Mouse (Mus musculus) adrenal gland, postnatal 10 days (tissue): ENCODE measurements around the gene Napsa. TPM values are rescaled to one million over a fixed set of nuclear protein-coding genes. Genes with fewer than 3 reads are reported as not detected.
A peak's percentile ranks its signal among the peaks of the same experiment; 100 is the strongest.

Experiments
- DNase-seq: peaks from one replicate; pipeline ENCODE4 v3.0.0; 2021; ENCODE audit warnings: mixed read lengths
- total RNA-seq, 2 experiments: library from RNA; stranded (reverse); gene quantifications; 2 replicates each; pipeline ENCODE4 v1.2.3; 2021

The Napsa gene
- total RNA-seq, 2 experiments from 2014 or later = 3.2 to 3.9 TPM

DNA sequence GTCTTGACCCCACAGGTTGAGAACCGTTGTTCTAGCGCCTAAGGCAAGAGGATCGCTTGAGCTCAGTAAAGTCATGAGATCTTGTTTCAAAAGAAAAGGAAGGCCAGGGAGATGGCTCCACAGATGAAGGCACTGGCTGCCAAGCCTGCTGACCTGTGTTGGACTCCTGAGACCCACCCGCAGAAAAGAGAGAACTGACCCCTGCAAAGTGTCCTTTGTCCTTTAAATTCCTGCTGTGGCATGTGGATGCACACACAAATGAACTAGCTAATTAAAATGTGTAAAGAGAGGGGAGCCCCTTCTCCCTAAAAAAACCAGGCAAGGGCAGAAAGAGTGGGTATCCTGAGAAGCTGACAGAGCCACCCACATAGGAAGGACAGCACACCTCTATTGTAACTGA lies 369 bp upstream of the Napsa start:
- no peak for DNase-seq

DNA sequence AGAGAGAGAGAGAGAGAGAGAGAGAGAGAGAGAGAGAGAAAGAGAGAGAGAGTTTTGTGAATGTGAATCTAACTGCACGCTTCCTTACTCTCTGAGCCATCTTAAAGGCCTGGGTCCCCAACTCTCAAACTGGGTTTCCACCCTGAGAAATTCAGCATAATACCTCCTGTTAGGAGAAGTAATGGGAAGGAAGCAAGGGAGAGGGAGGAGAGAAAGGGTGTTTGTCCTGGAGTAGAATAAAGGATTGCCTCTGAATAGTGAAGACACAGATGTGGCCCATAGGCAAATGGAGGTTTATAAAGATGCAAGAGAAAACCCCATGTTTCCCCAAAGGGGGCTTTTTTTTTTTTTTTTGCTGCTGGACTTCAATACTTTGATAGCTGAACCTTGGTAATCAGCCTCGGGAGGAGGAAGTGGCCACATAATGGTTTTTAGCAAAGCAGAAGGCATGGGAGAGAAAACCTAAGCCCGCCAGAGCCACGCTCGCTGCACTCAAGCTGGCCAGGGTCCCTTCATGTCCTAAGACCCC lies 840 bp downstream of the Napsa start:
- DNase-seq = no peak

DNA sequence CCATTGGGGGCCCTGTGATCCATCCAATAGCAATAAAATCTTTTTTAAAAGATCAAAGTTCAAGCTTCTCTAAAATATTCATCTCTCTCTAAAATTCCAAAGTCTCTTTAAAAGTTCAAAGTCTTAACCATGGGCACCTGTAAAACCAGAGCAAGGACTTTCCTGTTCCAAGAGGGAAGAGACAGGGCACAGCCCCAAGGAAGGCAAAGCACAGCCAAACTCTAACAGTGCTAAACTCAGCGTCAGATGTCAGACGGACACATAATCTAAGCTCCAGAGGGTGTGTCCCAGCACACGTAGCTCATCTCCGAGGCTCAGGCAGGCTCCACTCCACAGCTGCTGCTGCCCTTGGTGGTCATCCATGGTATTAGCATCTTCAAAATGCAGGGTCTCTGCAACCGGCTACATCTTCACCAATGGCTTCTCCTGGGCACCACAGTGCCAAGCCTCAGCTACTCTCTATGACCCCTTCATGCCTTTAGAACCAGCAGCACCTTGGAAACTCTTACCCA lies 4.2 kb downstream of the Napsa start:
- no peak for DNase-seq

DNA sequence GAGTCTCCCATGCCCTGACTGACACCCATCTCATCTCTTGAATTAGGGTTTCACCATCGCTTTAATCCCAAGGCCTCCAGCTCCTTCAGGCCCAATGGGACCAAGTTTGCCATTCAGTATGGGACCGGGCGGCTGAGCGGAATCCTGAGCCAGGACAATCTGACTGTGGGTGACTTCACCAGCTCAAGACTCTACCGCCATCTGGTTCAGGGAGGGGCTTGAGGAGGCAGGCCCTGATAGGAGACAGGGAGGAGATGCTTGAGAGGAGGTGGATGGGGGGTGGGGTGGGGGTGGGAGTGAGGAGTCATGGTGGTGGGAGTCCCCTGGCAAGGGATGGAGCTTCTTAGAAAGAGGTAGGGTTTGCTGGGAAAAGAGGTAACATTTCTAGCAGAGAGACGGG lies 9.5 kb downstream of the Napsa start:
- no peak for DNase-seq

DNA sequence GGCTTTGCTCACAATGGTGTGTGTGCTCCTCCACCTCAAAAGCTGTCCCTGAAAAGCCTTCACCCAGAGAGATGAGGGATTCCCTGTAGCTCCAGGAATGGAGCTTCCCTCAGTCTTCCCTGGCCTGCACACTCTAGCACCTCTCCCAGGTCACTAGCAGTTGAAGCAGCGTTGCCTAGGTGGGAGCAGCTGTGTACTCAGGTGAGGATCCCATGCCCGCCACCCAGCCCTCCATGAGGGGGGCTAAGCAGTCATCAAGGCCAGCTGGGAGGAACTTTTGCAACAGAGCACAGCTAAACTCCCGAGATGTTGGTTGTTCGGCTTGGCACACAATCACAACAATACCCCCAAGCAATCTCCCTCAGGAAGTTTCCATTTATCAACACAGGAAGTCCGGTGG lies 10.5 kb downstream of the Napsa start:
- DNase-seq = no peak

DNA sequence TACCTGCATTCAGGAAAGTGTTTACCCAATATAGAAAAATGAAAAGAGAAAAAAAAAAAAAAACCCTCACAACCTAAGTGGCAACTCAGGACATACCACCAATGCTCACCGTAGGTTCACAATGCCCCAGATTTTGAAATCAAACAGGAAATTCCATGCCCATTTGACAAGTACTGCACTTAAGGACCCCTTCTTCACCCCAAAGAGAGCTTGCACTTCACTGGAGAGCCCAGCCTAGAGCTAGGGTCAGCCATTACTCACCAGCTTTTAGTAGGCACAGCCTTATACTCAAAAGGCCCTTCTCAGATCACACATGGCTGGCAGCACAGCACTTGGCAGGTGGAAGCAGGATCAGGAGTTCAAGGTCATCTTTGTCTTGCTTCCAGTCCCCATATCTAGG lies 11.0 kb downstream of the Napsa start:
- DNase-seq = no peak

DNA sequence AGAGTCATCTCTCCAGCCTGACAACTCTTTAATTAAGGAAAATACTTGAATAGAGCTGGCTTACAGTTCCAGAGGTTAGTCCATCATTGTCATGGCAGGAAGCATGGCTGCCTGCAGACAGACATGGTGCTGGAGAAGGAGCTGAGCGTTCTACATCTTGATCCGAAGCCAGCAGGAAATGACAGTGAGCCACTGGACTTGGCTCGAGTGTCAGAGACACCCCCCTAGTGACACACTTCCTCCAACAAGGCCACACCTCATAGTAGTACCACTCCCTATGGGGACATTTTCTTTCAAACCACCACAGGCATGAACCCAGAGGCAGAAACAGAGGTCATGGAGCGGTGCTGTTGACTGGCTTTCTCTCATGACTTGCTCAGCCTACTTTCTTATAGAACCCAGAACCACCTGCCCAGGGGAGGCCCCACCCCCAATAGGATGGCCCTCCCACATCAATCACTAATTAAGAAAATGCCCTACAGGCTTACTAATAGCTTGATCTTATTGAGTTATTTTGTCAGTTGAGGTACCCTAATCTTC lies 12.2 kb downstream of the Napsa start:
- no peak for DNase-seq

DNA sequence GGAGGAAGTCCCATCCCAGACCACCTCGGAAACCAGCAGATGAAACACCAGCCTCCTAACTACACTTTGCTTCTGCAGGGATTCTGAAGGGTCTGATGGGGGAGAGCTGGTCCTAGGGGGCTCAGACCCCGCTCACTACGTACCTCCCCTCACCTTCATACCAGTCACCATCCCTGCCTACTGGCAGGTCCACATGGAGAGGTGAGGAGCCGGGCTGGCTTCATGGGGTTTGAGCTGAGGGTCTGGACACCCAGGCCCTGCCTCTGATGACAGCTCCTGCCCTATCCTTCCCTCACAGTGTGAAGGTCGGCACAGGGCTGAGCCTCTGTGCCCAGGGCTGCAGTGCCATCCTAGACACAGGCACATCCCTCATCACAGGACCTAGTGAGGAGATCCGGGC lies 12.7 kb downstream of the Napsa start:
- no peak for DNase-seq

DNA sequence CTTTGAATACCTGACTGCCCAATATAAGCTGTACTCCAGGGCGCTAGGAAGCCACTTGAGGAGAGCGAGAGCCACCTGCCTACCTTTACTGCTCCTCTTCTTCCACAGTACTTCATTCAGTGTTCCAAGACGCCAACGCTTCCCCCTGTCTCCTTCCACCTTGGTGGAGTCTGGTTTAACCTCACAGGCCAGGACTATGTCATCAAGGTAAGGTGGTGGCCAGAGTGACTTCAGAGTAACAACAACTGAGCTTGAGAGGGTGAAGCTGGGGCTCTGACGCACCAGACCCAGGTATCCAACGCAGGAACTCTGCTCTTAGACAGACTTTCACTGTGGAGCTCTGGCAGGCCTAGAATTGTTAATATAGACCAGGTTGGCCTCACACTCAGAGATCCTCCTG lies 13.4 kb downstream of the Napsa start:
- DNase-seq = no peak

DNA sequence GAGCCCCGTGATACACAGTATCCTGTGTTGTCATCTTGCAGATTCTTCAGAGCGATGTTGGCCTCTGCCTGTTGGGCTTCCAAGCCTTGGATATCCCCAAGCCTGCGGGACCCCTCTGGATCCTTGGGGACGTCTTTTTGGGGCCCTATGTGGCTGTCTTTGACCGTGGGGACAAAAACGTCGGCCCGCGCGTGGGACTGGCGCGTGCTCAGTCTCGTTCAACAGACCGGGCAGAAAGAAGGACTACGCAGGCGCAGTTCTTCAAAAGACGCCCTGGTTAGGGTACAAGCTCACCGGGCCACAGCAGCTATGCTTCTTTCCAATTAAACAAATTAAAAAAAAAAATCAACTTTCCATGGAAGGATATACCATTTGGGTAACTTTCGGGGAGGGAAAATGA lies 14.3 kb downstream of the Napsa start:
- DNase-seq = no peak

DNA sequence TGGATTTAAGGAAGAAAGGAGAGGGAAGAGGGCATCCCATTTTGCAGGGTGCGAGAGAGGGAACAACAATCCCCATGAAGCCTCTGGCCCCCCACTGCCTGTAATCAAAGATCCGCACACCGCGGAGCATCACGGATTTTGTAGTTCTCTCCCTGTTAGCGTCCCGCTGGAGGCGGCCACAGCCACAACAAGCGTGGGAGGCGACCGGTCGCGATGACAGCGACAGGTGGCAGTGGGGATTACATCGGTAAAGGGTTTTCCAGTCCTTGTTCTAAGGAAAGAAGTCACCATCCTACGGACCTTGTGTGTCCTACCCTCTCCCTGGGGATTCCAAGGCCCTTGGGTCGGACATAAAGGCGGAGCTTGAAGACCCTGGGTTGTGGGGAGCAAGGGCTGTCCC lies 14.8 kb downstream of the Napsa start:
- peak; percentile 59 for DNase-seq

DNA sequence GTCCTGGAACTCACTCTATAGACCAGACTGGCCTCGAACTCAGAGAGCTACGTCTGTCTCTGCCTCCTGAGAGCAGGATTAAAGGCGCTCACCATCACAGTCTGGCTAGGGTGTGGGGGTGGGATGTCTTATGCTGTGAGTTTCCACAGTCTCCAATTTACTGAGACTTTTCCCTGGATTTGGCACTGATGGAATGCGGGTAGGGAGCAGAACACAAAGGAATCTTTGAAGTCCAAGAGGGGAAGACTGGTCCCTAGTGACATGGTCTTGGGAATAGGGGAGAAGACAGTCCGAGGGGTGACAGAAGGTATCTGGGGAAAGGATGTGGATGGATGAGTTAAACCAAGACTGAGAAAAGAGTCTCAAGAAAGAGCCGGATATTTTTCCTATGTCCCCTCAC lies 15.5 kb downstream of the Napsa start:
- DNase-seq = no peak

DNA sequence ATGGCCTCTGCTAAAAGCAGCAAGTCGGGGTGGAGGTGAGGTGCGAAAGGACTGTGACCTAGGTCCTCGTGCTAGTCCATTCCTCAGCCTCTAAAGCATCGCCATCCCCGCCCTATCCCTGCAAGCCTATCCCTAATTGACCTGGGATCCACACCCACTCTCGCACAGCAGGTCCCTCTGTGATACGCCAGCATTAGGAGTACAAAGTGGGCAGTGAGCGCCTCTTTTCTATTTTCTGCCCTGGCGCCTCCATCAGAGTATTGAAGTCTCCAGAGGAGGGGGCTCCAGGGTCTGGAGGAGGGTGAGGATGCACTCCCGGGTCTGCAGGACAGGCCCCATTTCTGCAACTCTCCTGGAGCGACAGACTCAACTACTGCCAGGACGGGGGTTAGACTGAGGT lies 16.2 kb downstream of the Napsa start:
- DNase-seq = no peak

DNA sequence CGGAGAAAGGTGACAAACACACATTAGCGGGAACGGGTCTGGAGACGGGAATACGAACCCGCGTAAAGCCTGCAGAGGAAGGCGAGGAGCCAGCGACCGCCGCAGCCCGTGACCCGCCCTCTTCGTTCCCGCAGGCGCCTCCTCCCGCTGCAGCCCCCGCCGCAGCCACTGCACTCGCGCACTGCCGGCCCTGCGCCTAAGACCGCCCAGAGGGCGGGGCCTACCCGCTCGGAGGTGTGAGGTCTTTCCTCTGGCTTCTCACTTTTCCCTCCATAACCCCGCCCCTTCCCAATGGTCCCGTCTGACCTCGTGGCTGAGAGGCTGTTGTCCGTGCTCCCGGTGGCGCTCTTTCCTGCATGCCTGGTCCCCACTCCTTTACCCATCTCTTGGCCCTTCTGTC lies 17.0 kb downstream of the Napsa start:
- peak; percentile 72 for DNase-seq

DNA sequence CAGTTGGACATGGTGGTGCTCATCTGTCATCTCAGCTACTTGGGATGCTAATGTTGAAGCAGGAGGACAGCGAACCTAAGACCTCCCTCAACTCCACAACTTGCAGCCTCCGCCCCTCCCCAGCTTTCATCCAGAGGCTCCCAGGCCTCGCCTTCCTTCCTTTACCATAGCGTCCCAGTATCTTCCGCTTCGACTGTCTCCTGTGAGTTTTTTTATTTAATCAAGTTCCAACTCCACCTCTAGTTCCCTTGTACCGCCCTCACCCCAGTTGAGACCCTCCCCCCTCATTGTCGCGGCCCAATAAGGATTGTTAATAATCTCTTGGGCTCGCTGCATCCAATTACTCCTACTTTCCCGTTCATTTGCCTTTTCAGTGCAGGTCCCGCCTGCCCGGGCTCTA lies 17.8 kb downstream of the Napsa start:
- no peak for DNase-seq

DNA sequence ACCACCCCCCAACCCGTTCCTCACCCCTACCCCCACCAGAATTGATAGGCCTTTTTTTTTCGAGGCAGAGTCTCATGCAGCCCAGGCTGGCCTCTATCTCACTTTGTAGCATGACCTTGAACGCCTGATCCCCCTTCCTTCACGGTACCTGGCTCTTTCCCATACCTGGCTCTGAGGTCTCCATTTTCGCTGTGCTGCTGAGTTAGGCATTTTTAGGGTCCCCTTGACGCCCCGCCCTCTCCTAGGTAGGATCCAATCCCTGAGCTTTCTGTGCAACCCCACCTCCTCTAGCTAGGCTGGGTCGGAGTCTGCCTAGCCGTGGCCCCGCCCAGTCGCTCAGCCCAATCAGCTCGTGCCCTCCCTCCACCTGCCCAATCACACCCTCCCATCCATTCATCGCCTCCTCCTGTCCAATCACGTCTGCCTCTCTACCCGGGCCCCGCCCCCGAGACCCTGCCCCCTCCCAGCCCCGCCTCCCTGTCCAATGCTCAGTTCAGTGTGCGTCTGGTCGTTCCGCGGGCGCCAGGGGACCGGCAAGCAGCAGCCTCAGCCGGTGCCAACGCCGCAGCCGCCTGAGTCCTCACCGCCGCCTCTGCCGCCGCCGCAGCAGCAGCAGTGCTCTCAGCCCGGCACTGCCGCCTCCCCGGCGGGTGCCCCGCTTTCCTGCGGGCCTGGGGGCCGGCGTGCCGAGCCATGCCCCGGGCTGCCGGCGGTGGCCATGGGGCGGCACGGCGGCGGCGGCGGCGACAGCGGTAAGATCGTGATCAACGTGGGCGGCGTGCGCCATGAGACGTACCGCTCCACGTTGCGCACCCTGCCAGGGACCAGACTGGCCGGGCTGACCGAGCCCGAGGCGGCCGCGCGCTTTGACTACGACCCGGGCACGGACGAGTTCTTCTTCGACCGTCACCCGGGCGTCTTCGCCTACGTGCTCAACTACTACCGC lies 18.5 kb downstream of the Napsa start, which contains the start of gene Kcnc3:
TSS of gene Kcnc3 (plus strand) at position 263 of the 946 bp plus-strand sequence.
- peak; percentile 90 for DNase-seq

DNA sequence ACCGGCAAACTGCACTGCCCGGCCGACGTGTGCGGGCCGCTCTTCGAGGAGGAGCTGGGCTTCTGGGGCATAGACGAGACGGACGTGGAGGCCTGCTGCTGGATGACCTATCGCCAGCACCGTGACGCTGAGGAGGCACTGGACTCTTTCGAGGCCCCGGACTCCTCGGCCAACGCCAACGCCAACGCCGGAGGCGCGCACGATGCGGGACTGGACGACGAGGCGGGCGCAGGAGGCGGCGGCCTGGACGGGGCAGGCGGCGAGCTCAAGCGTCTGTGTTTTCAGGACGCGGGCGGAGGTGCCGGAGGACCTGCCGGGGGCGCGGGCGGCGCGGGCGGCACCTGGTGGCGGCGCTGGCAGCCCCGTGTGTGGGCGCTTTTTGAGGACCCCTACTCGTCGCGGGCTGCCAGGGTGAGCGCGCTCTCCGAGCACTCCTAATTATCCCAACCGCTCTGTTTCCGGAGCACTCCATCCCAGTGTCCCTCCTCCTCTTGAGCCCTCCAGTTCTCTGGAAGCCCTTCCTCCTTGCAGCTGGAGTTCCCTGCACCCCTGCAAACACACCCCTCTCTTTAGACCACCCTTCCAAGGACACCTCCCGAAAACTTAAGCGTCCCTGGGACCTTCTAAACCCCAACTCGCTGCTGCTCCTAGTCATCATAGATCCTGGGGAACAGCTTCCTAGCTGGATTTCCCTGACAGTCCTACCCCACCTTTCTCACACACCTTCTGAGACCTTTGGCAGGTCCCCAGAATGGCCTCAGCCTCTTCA lies 19.4 kb downstream of the Napsa start:
- DNase-seq = no peak

DNA sequence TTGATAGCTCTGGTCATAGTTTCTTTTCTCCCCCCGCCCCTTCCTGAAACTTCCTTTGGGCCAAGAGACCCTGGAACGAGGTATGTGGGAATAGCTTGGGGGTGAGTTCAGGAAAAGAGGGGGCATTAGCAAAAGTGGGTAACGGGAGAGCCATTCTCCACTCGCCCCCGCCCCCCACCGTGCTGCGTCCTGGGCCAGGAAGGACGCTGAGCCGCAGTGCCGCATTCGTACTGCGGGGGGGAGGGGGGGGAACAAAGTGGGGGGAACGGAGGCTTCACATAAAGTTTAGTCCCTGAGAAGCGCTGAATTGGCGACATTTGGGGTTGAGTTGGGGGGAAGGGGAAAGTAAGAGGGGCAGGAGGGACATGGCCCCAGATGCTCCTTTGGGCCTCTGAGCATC lies 20.9 kb downstream of the Napsa start:
- DNase-seq = no peak

DNA sequence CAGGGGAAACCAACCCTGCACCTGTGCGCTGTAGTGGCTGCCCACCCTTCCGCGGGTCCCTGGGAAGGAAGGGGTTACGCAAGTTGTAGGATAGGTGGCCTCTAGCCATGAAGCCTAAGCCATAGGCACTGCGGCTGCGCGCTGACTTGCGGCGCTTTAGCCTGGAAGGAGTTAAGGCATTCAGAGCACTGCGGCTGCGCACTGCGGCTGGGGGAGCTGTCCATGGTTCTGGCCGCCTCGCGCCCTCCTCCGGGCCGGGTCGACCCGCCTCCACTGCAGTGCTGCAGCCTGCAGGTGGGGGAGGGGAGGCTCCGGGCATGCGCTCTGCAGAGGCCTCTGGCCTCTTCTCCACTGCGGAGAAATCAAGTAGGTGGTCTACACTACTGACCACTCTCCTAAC lies 21.6 kb downstream of the Napsa start:
- peak; percentile 94 for DNase-seq

DNA sequence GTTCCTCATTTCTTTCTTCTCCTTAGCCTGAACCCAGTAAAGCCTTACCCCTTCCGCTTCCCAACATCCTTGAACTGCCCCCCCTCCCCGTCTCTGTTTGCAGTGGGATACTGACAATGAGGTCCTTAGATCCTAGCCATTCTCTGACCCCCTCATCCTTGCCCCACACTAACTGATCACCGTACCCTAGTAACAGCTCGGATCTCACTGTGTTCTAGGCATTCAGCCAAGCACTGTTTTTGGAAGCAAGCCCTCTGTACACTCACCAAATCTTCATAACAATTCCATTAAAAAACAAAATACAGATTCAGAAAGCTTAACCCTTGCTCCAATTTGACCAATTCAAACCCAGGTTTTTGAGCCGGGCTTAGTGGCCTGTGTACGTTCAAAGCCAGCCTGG lies 22.1 kb downstream of the Napsa start:
- peak; percentile 47 for DNase-seq

DNA sequence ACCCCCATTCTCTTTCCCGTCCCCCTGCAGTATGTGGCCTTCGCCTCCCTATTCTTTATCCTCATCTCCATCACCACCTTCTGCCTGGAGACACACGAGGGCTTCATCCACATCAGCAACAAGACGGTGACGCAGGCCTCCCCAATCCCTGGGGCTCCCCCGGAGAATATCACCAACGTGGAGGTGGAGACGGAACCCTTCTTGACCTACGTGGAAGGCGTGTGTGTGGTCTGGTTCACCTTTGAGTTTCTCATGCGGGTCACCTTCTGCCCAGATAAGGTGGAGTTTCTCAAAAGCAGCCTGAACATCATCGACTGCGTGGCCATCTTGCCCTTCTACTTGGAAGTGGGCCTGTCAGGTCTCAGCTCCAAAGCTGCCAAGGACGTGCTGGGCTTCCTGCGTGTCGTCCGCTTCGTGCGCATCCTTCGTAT lies 23.0 kb downstream of the Napsa start:
- DNase-seq = no peak

DNA sequence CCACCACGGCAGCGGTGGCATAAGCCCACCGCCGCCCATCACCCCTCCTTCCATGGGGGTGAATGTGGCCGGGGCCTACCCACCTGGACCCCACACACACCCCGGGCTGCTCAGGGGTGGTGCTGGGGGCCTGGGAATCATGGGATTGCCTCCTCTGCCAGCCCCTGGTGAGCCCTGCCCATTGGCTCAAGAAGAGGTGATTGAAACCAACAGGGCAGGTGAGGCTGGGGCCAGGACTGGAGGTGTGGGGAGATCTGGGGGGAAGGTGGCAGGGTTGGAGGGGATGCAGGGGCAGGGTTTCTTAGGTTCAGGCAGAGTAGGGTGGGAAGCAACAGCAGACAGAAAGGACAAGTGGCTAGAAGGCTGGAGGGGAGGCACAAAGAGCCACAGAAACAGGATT lies 23.9 kb downstream of the Napsa start:
- no peak for DNase-seq
